Mouse (Mus musculus) R1 (cell line): ENCODE measurements around the gene Pls1.

Source experiments
- DNase-seq: peaks from one replicate; pipeline ENCODE4 v3.0.0-alpha.2; 2018; ENCODE audit warnings: low read depth, low spot score

Gene Pls1

GRCm38 (mm10) chr9:95705371-95705770, 139.7 kb downstream of the Pls1 start:
- DNase-seq, result no peak

GRCm38 (mm10) chr9:95704078-95704477, 141.0 kb downstream of the Pls1 start:
- DNase-seq, result no peak
